Mouse (Mus musculus) CH12.LX (cell line): ENCODE measurements around the gene Grin2a. TPM values are rescaled to one million over a fixed set of nuclear protein-coding genes. Genes with fewer than 3 reads are reported as not detected.

Source experiments
- DNase-seq: peaks from one replicate; pipeline ENCODE4 v3.0.0-alpha.2; 2013; ENCODE audit errors: extremely low read depth
- H3K27ac ChIP-seq: 2 replicates; pipeline ENCODE4 v1.5.1; 2012; ENCODE audit warnings: low read depth, mild to moderate bottlenecking, control low read depth, moderate library complexity; ENCODE audit not compliant: insufficient read depth
- H3K27me3 ChIP-seq: replicated peaks from 2 replicates; pipeline ENCODE3; 2012; ENCODE audit warnings: inconsistent platforms
- H3K36me3 ChIP-seq, 2 experiments: replicated peaks in 1 of 2; 2 replicates each; pipeline versions ENCODE3 to v1.6.1; 2012; ENCODE audit warnings: inconsistent platforms in 1 of 2, low read length in 1 of 2, mild to moderate bottlenecking in 1 of 2, mixed read lengths in 1 of 2, moderate library complexity in 1 of 2; ENCODE audit not compliant: control insufficient read depth in 1 of 2, insufficient read depth in 1 of 2
- H3K4me1 ChIP-seq, 2 experiments: 2 replicates each; pipeline ENCODE4 v1.6.1; 2012; ENCODE audit warnings: inconsistent platforms in 1 of 2, moderate library complexity in 1 of 2; ENCODE audit not compliant: insufficient read depth in 2 of 2, control insufficient read depth in 1 of 2
- H3K4me2 ChIP-seq: 2 replicates; pipeline ENCODE4 v1.6.1; 2012; ENCODE audit warnings: low read depth, mild to moderate bottlenecking, control low read depth; ENCODE audit not compliant: poor library complexity, insufficient read depth, severe bottlenecking
- H3K4me3 ChIP-seq, 3 experiments: fragments of 150-350 bp in 1 of 3; sonication (generic) in 1 of 3; replicated peaks in 1 of 3; 2 replicates each; pipeline versions ENCODE3 to v1.5.1; 2011 to 2012; ENCODE audit warnings: low read depth in 2 of 3, low read length in 2 of 3, mild to moderate bottlenecking in 2 of 3, moderate library complexity in 2 of 3, control low read depth in 1 of 3, improper control_type of control experiment in 1 of 3, inconsistent platforms in 1 of 3, mixed read lengths in 1 of 3; ENCODE audit not compliant: poor library complexity in 1 of 3
- H3K79me2 ChIP-seq: replicated peaks from 2 replicates; pipeline ENCODE4 v1.6.1; 2012; ENCODE audit warnings: mild to moderate bottlenecking, moderate library complexity; ENCODE audit not compliant: control insufficient read depth, poor library complexity, insufficient read depth, severe bottlenecking; ENCODE audit errors: extremely low read depth
- H3K9ac ChIP-seq: 2 replicates; pipeline ENCODE4 v1.6.1; 2012; ENCODE audit warnings: low read depth, mild to moderate bottlenecking, control low read depth, moderate library complexity; ENCODE audit not compliant: insufficient read depth
- H3K9me3 ChIP-seq: replicated peaks from 2 replicates; pipeline ENCODE3; 2012; ENCODE audit warnings: low read length, inconsistent platforms, mixed read lengths
- CHD2 ChIP-seq: IDR thresholded peaks from 2 replicates; pipeline ENCODE4 v1.6.1; 2011; ENCODE audit warnings: low read length, improper control_type of control experiment
- EP300 ChIP-seq: IDR thresholded peaks from 2 replicates; pipeline ENCODE4 v1.6.1; 2011; ENCODE audit warnings: low read length, improper control_type of control experiment
- HCFC1 ChIP-seq: IDR thresholded peaks from 2 replicates; pipeline ENCODE4 v1.6.1; 2012; ENCODE audit warnings: low read depth, mild to moderate bottlenecking, inconsistent platforms, low read length, improper control_type of control experiment
- JUN ChIP-seq: IDR thresholded peaks from 2 replicates; pipeline ENCODE4 v1.6.1; 2011; ENCODE audit warnings: low read depth, mild to moderate bottlenecking, low read length, improper control_type of control experiment, moderate library complexity; ENCODE audit not compliant: insufficient read depth
- MAFK ChIP-seq: IDR thresholded peaks from 2 replicates; pipeline ENCODE4 v1.6.1; 2011; ENCODE audit warnings: low read length, improper control_type of control experiment; ENCODE audit not compliant: insufficient replicate concordance
- MAX ChIP-seq: IDR thresholded peaks from 2 replicates; pipeline ENCODE4 v1.6.1; 2011; ENCODE audit warnings: low read length, improper control_type of control experiment
- MAZ ChIP-seq: IDR thresholded peaks from 2 replicates; pipeline ENCODE4 v1.6.1; 2012; ENCODE audit warnings: low read depth, mild to moderate bottlenecking, inconsistent platforms, low read length, improper control_type of control experiment, moderate library complexity
- MEF2A ChIP-seq: IDR thresholded peaks from 2 replicates; pipeline ENCODE4 v1.6.1; 2014; ENCODE audit warnings: low read depth, mild to moderate bottlenecking, inconsistent platforms, low read length, improper control_type of control experiment, borderline replicate concordance
- MXI1 ChIP-seq: IDR thresholded peaks from 2 replicates; pipeline ENCODE4 v1.6.1; 2011; ENCODE audit warnings: mild to moderate bottlenecking, low read depth, low read length, improper control_type of control experiment
- MYC ChIP-seq: IDR thresholded peaks from 2 replicates; pipeline ENCODE4 v1.6.1; 2011; ENCODE audit warnings: low read depth, mild to moderate bottlenecking, improper control_type of control experiment, low read length
- NRF1 ChIP-seq: IDR thresholded peaks from 2 replicates; pipeline ENCODE4 v1.6.1; 2014; ENCODE audit warnings: low read depth, mild to moderate bottlenecking, inconsistent platforms, low read length, improper control_type of control experiment, moderate library complexity
- PAX5 ChIP-seq: IDR thresholded peaks from 2 replicates; pipeline ENCODE4 v1.6.1; 2012; ENCODE audit warnings: low read length, inconsistent platforms, mixed read lengths
- RCOR1 ChIP-seq: conservative IDR thresholded peaks from 2 replicates; pipeline ENCODE4 v1.6.1; 2012; ENCODE audit warnings: low read depth, mild to moderate bottlenecking, inconsistent platforms, low read length, improper control_type of control experiment
- SIN3A ChIP-seq: IDR thresholded peaks from 2 replicates; pipeline ENCODE4 v1.6.1; 2012; ENCODE audit warnings: low read length, improper control_type of control experiment, inconsistent platforms
- TBP ChIP-seq: conservative IDR thresholded peaks from 2 replicates; pipeline ENCODE4 v1.6.1; 2011; ENCODE audit warnings: low read depth, low read length, improper control_type of control experiment
- TCF12 ChIP-seq: IDR thresholded peaks from 2 replicates; pipeline ENCODE4 v1.6.1; 2014; ENCODE audit warnings: low read depth, mild to moderate bottlenecking, inconsistent platforms, low read length, improper control_type of control experiment
- USF1 ChIP-seq: IDR thresholded peaks from 2 replicates; pipeline ENCODE4 v1.6.1; 2014; ENCODE audit warnings: low read depth, mild to moderate bottlenecking, inconsistent platforms, low read length, improper control_type of control experiment
- USF2 ChIP-seq: conservative IDR thresholded peaks from 2 replicates; pipeline ENCODE4 v1.6.1; 2011; ENCODE audit warnings: low read depth, low read length, improper control_type of control experiment
- ZC3H11A ChIP-seq: IDR thresholded peaks from 2 replicates; pipeline ENCODE4 v1.6.1; 2012; ENCODE audit warnings: low read depth, mild to moderate bottlenecking, inconsistent platforms, low read length, improper control_type of control experiment
- ZKSCAN1 ChIP-seq: IDR thresholded peaks from 2 replicates; pipeline ENCODE4 v1.6.1; 2012; ENCODE audit warnings: low read depth, inconsistent platforms, low read length, improper control_type of control experiment, borderline replicate concordance
- ZMIZ1 ChIP-seq: IDR thresholded peaks from 2 replicates; pipeline ENCODE4 v1.6.1; 2012; ENCODE audit warnings: low read depth, mild to moderate bottlenecking, inconsistent platforms, low read length, improper control_type of control experiment
- ZNF384 ChIP-seq: IDR thresholded peaks from 2 replicates; pipeline ENCODE4 v1.6.1; 2012; ENCODE audit warnings: low read depth, low read length, improper control_type of control experiment, inconsistent platforms
- dilution Hi-C: fragments of 300-500 bp; cut with MboI; formaldehyde crosslinking; loops from 2 replicates; pipeline ENCODE4 v1.14.3; 2020; ENCODE audit warnings: low sequenced_read_pairs; ENCODE audit not compliant: extremely low pct_unique_long_range_greater_than_20kb, extremely low pct_ligation_motif_present
- in situ Hi-C: fragments of 300-500 bp; cut with MboI; formaldehyde crosslinking; loops from 3 replicates; pipeline ENCODE4 v1.14.3; 2019; ENCODE audit warnings: low sequenced_read_pairs, low pct_ligation_motif_present, low pct_unique_long_range_greater_than_20kb, mixed read lengths
- polyA plus RNA-seq: library from polyadenylated mRNA; unstranded; fragments of >175 nt; gene quantifications from 2 replicates; pipeline ENCODE4 v1.2.1, GENCODE M21; 2012; ENCODE audit warnings: low read depth; ENCODE audit not compliant: insufficient read length
- total RNA-seq, 2 experiments: library from RNA; depleted of rRNA; stranded (reverse); fragments of 300-350 nt in 1 of 2; fragments of >200 nt in 1 of 2; gene quantifications; 2 replicates each; pipeline ENCODE4 v1.2.3; 2012 to 2014

Gene Grin2a
- total and polyA plus RNA-seq, 3 experiments: not detected

DNA sequence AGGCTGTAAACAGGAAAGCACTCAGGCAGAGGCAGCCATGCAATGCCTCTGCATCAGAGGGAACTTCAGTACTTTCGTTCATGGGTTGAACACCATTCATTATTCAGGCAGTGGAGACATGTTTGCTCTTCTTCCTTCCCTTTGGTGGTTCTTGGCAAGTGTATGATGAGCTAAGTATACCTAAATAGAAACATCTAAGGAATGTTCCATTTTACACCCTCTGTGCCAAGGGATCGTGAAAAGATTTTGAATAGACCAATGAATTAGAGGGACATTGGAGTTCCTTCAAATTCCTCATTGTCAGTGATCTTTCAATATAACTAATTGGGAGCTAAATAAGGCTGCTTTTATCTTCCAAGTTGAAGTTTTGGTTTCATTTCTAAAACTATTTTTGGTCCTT is 284.0 kb downstream of the Grin2a start:
- no peak overlapping the region for H3K4me3 ChIP-seq
- TF ChIP-seq TBP (no peak), MYC (no peak), USF1 (no peak), HCFC1 (no peak), ZC3H11A (no peak), USF2 (no peak), ZNF384 (no peak), ZKSCAN1 (no peak), TCF12 (no peak), MXI1 (no peak), RCOR1 (no peak), JUN (no peak), MAFK (no peak), MAZ (no peak), MAX (no peak), CHD2 (no peak), PAX5 (no peak), EP300 (no peak), ZMIZ1 (no peak)
- no peaks in the 10 kb centered on the region for H3K36me3 ChIP-seq
- H3K9me3 ChIP-seq: no peaks in the 10 kb centered on the region
- dilution Hi-C loops (no loop called here), in situ Hi-C loops (no loop called here)
- no peak for DNase-seq
- no peaks in the 10 kb centered on the region for H3K27me3 ChIP-seq
- H3K9ac ChIP-seq: no peak overlapping the region
- H3K4me1 ChIP-seq: no peaks in the 10 kb centered on the region
- no peak overlapping the region for H3K27ac ChIP-seq
- H3K79me2 ChIP-seq: no peaks in the 10 kb centered on the region
- H3K4me2 ChIP-seq: no peak overlapping the region

DNA sequence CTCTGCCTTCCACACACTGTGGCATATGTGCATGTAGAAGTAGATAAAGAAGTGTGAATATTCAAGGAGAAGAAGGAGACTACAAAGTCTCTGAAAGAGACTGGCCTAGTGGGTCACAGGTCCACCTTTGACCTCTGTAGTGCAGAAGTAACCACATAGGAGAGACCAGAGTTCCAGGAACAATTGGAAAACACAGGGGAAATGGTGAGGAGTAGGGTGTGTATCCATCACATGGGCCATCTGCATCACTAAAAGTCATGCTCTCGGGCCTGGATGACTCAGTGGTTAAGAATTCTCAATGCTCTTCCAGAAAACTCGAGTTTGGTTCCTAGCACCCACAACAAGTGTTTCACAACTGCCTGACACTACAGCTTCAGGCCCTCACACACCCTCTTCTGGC is 285.4 kb downstream of the Grin2a start:
- H3K27me3 ChIP-seq: no peaks in the 10 kb centered on the region
- in situ Hi-C loops: no loop called here
- no peak overlapping the region for H3K27ac ChIP-seq

More for the DNA sequence above, 285.4 kb downstream of the Grin2a start:
- no peaks in the 10 kb centered on the region for H3K9me3 ChIP-seq
- no peaks in the 10 kb centered on the region for H3K36me3 ChIP-seq
- DNase-seq: no peak
- dilution Hi-C loops: no loop called here
- TF ChIP-seq ZKSCAN1 (no peak), ZMIZ1 (no peak), HCFC1 (no peak), MXI1 (no peak), RCOR1 (no peak), SIN3A (no peak), NRF1 (no peak), MEF2A (no peak), JUN (no peak), CHD2 (no peak)
- no peak overlapping the region for H3K4me2 ChIP-seq
- H3K4me3 ChIP-seq: no peak overlapping the region
- H3K9ac ChIP-seq: no peak overlapping the region
- no peaks in the 10 kb centered on the region for H3K79me2 ChIP-seq
- H3K4me1 ChIP-seq: no peaks in the 10 kb centered on the region
